Mouse (Mus musculus) embryo, embryonic 10.5 days (tissue): ENCODE measurements around the gene Eif4e.
"Not testable (repeated sequence)": the region's sequence is repeated elsewhere in the genome, so short reads cannot be mapped to it uniquely, and the experiment has no call there.

Experiments
- DNase-seq: peaks from one replicate; pipeline ENCODE4 v3.0.0-alpha.2; 2015; ENCODE audit warnings: low spot score

Gene Eif4e

GRCm38 (mm10) chr3:138517881-138518280 lies 8.1 kb upstream of the Eif4e start:
- DNase-seq: no peak

- DNase-seq: no peak
These were observed 6.8 kb upstream of the Eif4e start for GRCm38 (mm10) chr3:138519218-138519617.

GRCm38 (mm10) chr3:138523956-138524355 lies 2.0 kb upstream of the Eif4e start:
- no peak for DNase-seq

- DNase-seq: no peak
These were observed 485 bp upstream of the Eif4e start for GRCm38 (mm10) chr3:138525494-138525893.

- peak; percentile 99 for DNase-seq
These were observed 1.1 kb downstream of the Eif4e start for GRCm38 (mm10) chr3:138526916-138527666.

GRCm38 (mm10) chr3:138527667-138528231 lies 1.8 kb downstream of the Eif4e start:
- peak; percentile 90 for DNase-seq

GRCm38 (mm10) chr3:138528265-138528664 lies 2.3 kb downstream of the Eif4e start:
- DNase-seq: no peak

GRCm38 (mm10) chr3:138530578-138531478 lies 4.8 kb downstream of the Eif4e start:
- DNase-seq: no peak

- DNase-seq: no peak
These were observed 5.7 kb downstream of the Eif4e start for GRCm38 (mm10) chr3:138531479-138532181.

- no peak for DNase-seq
These were observed 6.8 kb downstream of the Eif4e start for GRCm38 (mm10) chr3:138532764-138533163.

- DNase-seq: no peak
These were observed 10.1 kb downstream of the Eif4e start for GRCm38 (mm10) chr3:138536031-138536430.

GRCm38 (mm10) chr3:138542621-138543020 lies 16.6 kb downstream of the Eif4e start:
- no peak for DNase-seq

- no peak for DNase-seq
These were observed 18.1 kb downstream of the Eif4e start for GRCm38 (mm10) chr3:138544117-138544516.

- DNase-seq: no peak
These were observed 20.7 kb downstream of the Eif4e start for GRCm38 (mm10) chr3:138546678-138547077.

GRCm38 (mm10) chr3:138549045-138549444 lies 23.1 kb downstream of the Eif4e start:
- no peak for DNase-seq

GRCm38 (mm10) chr3:138550336-138551123 lies 24.6 kb downstream of the Eif4e start:
- DNase-seq: no peak

- not testable (repeated sequence) for DNase-seq
These were observed 29.3 kb downstream of the Eif4e start for GRCm38 (mm10) chr3:138555279-138555678.

GRCm38 (mm10) chr3:138558529-138558928 lies 32.5 kb downstream of the Eif4e start:
- DNase-seq: peak; percentile 45

- peak; percentile 36 for DNase-seq
These were observed 34.3 kb downstream of the Eif4e start for GRCm38 (mm10) chr3:138560242-138560641.

- DNase-seq: peak; percentile 53
These were observed 34.9 kb downstream of the Eif4e start for GRCm38 (mm10) chr3:138560886-138561285.

GRCm38 (mm10) chr3:138578867-138579266 lies 52.9 kb downstream of the Eif4e start:
- DNase-seq: no peak
